Mouse (Mus musculus): Measurements from ENCODE around the gene Nxph3. TPM values are rescaled to one million over a fixed set of nuclear protein-coding genes. Genes with fewer than 3 reads are reported as not detected.
"Not testable (repeated sequence)": the region's sequence is repeated elsewhere in the genome, so short reads cannot be mapped to it uniquely, and the experiment has no call there.

The Nxph3 gene
- polyA plus RNA-seq, 1 experiment from 2014 or later, result 0.28 TPM

DNA sequence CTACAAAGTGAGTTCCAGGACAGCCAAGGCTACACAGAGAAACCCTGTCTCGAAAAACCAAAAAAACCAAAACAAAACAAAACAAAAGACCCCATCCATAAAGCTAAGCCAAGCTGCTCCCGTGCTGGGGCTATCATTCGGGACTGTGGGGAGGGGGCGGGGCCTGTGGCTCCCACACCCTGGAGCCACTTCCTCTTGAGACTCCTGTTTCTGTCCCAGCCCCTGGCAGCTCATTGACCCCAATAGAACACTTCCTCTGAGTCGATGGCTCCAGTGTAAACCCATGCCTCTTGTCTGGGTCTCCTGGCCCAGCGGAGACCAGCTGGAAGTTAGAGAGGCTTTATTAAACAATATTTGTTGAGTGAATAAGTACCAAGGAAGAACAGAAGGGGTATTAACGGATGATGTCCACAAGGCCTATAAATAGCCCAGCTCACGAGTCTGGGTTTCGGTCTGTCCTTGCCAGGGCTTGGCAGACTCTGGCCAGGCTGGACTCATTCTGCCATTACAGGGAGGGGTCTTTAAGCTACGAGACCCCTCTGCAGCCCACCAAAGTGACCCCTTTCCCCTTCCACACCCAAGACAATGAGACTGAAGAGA, 10.7 kb downstream of the Nxph3 start:
- ATAC-seq (ENCODE audit: insufficient read depth), result peak; percentile 39; the same call in 1 of the 2 replicates
- Histone ChIP-seq H3K4me1 (ENCODE audit: insufficient read depth) (peaks cover 4% of the 10 kb centered on the region; the same call in 1 of the 2 replicates), H3K9me3 (ENCODE audit: low read depth, low read length) (no peaks in the 10 kb centered on the region), H3K9ac (no peak overlapping the region), H3K27me3 (ENCODE audit: insufficient read depth, low read length) (no peaks in the 10 kb centered on the region), H3K4me2 (no peak overlapping the region), H3K4me3 (ENCODE audit: low read depth, low read length) (no peak overlapping the region), H3K27ac (ENCODE audit: low read depth) (no peak overlapping the region), H3K36me3 (ENCODE audit: insufficient read depth) (no peaks in the 10 kb centered on the region)
- DNase-seq, result peak; percentile 30
- TF ChIP-seq CTCF (IDR thresholded peaks at IDR 0.05; ENCODE audit: low read depth), result no peak
- 44% methylated on average over 10 of the region's 10 CpGs for WGBS

DNA sequence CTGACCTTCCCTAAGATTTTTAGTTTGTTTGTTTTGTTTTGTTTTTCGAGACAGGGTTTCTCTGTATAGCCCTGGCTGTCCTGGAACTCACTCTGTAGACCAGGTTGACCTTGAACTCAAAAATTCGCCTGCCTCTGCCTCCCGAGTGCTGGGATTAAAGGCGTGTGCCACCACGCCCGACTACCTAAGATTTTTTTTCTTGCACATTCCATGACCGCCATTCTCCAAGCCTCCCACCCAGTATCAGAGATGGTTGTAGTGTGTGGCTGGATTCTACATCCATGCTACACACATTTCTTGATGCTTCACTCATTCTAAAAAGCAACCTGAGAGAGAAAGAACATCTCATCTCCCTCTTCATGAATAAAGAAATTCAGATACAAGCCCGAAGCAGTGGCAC, 12.5 kb downstream of the Nxph3 start:
- 76% methylated on average over 8 of the region's 8 CpGs for WGBS
- H3K27ac ChIP-seq (ENCODE audit: low read depth); H3K4me1 ChIP-seq (ENCODE audit: insufficient read depth); ATAC-seq (ENCODE audit: insufficient read depth); H3K9me3 ChIP-seq (ENCODE audit: low read depth, low read length); H3K27me3 ChIP-seq (ENCODE audit: insufficient read depth, low read length); DNase-seq; H3K9ac ChIP-seq; H3K4me2 ChIP-seq; H3K36me3 ChIP-seq (ENCODE audit: insufficient read depth); H3K4me3 ChIP-seq (ENCODE audit: low read depth, low read length): not testable (repeated sequence)

DNA sequence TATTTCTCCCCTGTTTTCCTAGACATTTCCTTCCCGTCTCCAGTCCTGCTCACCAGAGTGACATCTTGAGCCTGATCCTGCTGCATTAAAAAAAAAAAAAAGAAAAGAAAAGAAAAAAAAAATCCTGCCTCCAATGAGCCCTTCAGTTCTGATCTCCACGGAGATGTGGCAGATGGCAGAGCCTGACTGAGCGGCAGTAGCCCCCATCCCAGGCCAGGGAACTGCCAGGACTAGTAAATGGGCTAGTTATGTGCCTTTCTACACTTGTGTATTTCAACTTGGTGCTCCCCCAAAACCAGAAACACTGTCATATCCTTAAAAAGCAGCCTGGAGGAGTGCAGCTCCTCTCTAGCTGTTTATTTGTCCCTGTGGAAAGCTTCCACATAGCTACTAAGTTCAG, 13.5 kb downstream of the Nxph3 start:
- no peak for TF ChIP-seq CTCF (IDR thresholded peaks at IDR 0.05; ENCODE audit: low read depth)
- DNase-seq (no peak), ATAC-seq (ENCODE audit: insufficient read depth) (no peak)
- Histone ChIP-seq H3K27me3 (ENCODE audit: insufficient read depth, low read length) (no peaks in the 10 kb centered on the region), H3K4me2 (no peak overlapping the region), H3K9me3 (ENCODE audit: low read depth, low read length) (no peaks in the 10 kb centered on the region), H3K36me3 (ENCODE audit: insufficient read depth) (peaks cover 12% of the 10 kb centered on the region; the same call in 1 of the 2 replicates), H3K4me3 (ENCODE audit: low read depth, low read length) (no peak overlapping the region), H3K4me1 (ENCODE audit: insufficient read depth) (no peaks in the 10 kb centered on the region), H3K27ac (ENCODE audit: low read depth) (no peak overlapping the region), H3K9ac (no peak overlapping the region)
- WGBS, result 24% methylated on average over 3 of the region's 3 CpGs

DNA sequence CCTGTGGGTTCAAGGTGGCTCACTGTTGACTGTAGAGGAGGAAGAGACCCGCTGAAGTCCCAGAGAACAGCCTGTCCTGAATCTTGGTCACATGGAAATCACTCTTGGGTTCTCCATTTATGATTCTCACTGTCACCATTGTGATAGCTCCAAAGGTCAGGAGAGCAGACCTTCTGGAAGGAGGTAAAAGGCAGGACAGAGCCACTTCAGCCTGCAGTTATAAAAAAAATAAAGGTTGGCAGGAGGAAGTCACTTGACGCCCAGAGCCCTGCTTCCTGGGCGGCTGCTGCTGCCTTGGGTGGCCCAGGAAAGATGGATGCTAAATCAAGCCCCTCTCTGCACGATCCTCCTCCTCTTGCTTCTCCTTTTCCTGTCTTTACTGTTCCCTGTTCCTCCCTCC, 14.0 kb downstream of the Nxph3 start:
- H3K4me2 ChIP-seq, result no peak overlapping the region
- 36% methylated on average over 4 of the region's 4 CpGs for WGBS
- no peak for ATAC-seq (ENCODE audit: insufficient read depth)

DNA sequence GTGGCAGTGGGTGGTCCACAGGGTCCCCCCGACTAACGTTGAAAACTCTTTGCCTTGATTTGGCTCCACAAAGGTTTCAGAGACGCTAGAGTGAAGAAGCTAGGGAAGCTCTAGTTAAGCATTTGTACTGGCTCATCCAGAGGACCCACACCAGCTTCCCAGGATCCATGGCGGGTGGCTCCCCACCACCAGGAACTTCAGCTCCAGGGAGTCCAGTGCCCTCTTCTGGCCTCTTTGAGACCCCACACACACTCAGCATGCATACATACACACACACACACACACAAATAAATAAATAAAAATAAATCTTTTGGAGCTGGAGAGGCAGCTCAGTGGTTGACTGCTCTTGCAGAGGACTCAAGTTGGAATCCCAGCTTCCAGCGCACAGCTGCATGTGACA, 16.4 kb downstream of the Nxph3 start:
- H3K9me3 ChIP-seq (ENCODE audit: low read depth, low read length), result no peaks in the 10 kb centered on the region
- 79% methylated on average over 5 of the region's 5 CpGs for WGBS

More for the DNA sequence above, 14.0 kb downstream of the Nxph3 start:
- Histone ChIP-seq H3K9me3 (ENCODE audit: low read depth, low read length) (no peaks in the 10 kb centered on the region), H3K27ac (ENCODE audit: low read depth) (no peak overlapping the region), H3K4me1 (ENCODE audit: insufficient read depth) (no peaks in the 10 kb centered on the region), H3K4me3 (ENCODE audit: low read depth, low read length) (no peak overlapping the region), H3K36me3 (ENCODE audit: insufficient read depth) (peaks cover 15% of the 10 kb centered on the region; the same call in 1 of the 2 replicates), H3K27me3 (ENCODE audit: insufficient read depth, low read length) (no peaks in the 10 kb centered on the region), H3K9ac (no peak overlapping the region)
- TF ChIP-seq CTCF (IDR thresholded peaks at IDR 0.05; ENCODE audit: low read depth), result no peak
- DNase-seq, result no peak

DNA sequence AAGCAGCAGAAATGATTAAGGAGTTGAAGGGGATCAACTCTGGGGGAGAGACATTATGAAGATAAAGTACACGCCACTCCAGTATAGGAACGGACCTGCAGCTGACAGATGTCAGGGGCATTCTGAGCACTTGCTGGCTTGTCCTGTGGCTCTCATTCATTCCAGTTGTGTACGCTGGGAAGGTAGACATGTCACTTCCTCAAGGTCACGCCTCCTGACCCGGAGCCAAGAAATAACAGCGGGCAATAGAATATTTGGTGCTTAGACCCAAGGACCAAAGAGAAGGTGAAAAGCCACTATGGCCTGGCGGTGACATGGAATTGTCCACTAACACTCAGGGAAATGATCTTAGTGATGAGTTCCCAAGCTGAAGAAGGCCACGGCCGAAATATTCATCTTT, 18.5 kb downstream of the Nxph3 start:
- Histone ChIP-seq H3K27ac (ENCODE audit: low read depth) (no peak overlapping the region), H3K9me3 (ENCODE audit: low read depth, low read length) (no peaks in the 10 kb centered on the region), H3K27me3 (ENCODE audit: insufficient read depth, low read length) (no peaks in the 10 kb centered on the region), H3K4me2 (no peak overlapping the region), H3K4me1 (ENCODE audit: insufficient read depth) (no peaks in the 10 kb centered on the region), H3K4me3 (ENCODE audit: low read depth, low read length) (no peak overlapping the region), H3K9ac (no peak overlapping the region), H3K36me3 (ENCODE audit: insufficient read depth) (peaks cover 55% of the 10 kb centered on the region)
- DNase-seq (no peak), ATAC-seq (ENCODE audit: insufficient read depth) (no peak)
- 84% methylated on average over 9 of the region's 9 CpGs for WGBS
- TF ChIP-seq CTCF (IDR thresholded peaks at IDR 0.05; ENCODE audit: low read depth), result no peak

More for the DNA sequence above, 16.4 kb downstream of the Nxph3 start:
- no peaks in the 10 kb centered on the region for H3K27me3 ChIP-seq (ENCODE audit: insufficient read depth, low read length)
- no peak overlapping the region for H3K4me2 ChIP-seq
- DNase-seq, result no peak
- H3K9ac ChIP-seq, result no peak overlapping the region
- H3K36me3 ChIP-seq (ENCODE audit: insufficient read depth), result peaks cover 38% of the 10 kb centered on the region
- no peak for TF ChIP-seq CTCF (IDR thresholded peaks at IDR 0.05; ENCODE audit: low read depth)
- ATAC-seq (ENCODE audit: insufficient read depth), result no peak
- H3K4me1 ChIP-seq (ENCODE audit: insufficient read depth), result no peaks in the 10 kb centered on the region
- no peak overlapping the region for H3K27ac ChIP-seq (ENCODE audit: low read depth)
- no peak overlapping the region for H3K4me3 ChIP-seq (ENCODE audit: low read depth, low read length)

DNA sequence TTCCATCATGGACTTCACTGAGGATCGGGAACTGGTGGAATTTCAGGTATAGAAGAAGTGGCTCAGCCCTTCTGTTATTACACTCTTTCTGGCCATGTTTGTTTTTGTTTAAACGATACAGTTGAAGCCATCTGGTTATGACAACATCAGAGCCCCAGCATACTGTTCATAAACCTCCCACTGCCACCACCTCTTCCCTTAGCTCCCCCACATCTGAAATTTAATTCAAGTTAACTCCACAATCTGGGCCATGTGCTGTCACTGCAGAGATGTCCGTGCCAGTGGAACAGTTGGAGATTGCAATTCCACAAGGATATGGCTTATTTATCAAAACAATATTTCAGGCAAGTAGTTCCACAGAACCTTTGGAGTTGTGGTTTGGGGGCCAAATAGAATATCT, 20.0 kb downstream of the Nxph3 start:
- no peak for TF ChIP-seq CTCF (IDR thresholded peaks at IDR 0.05; ENCODE audit: low read depth)
- H3K36me3 ChIP-seq (ENCODE audit: insufficient read depth), result peaks cover 70% of the 10 kb centered on the region

More for the DNA sequence above, 20.0 kb downstream of the Nxph3 start:
- H3K27ac ChIP-seq (ENCODE audit: low read depth), result no peak overlapping the region
- H3K27me3 ChIP-seq (ENCODE audit: insufficient read depth, low read length), result no peaks in the 10 kb centered on the region
- H3K4me3 ChIP-seq (ENCODE audit: low read depth, low read length), result no peak overlapping the region
- WGBS, result 76% methylated on average over 3 of the region's 3 CpGs
- ATAC-seq (ENCODE audit: insufficient read depth) (no peak), DNase-seq (no peak)
- H3K4me1 ChIP-seq (ENCODE audit: insufficient read depth), result no peaks in the 10 kb centered on the region
- no peak overlapping the region for H3K9ac ChIP-seq
- H3K4me2 ChIP-seq, result no peak overlapping the region
- H3K9me3 ChIP-seq (ENCODE audit: low read depth, low read length), result no peaks in the 10 kb centered on the region

Data from lung, embryonic 14.5 days (tissue).